Mouse (Mus musculus) neural tube, embryonic 15.5 days (tissue): Measurements from ENCODE around the gene Camk2d. TPM values are rescaled to one million over a fixed set of nuclear protein-coding genes. Genes with fewer than 3 reads are reported as not detected.

Experiments
- ATAC-seq: fragments of 200-750 bp; cut with Nextera tagmentation; 2 replicates; pipeline ENCODE4 v1.8.0; 2017; ENCODE audit warnings: mild to moderate bottlenecking, moderate TSS enrichment, moderate library complexity; ENCODE audit not compliant: low FRiP score
- H3K27ac ChIP-seq: fragments of 300-500 bp; sonication (generic); replicated peaks from 2 replicates; pipeline ENCODE4 v1.5.1; 2015; ENCODE audit warnings: mild to moderate bottlenecking, inconsistent platforms
- H3K27me3 ChIP-seq: fragments of 300-500 bp; sonication (generic); replicated peaks from 2 replicates; pipeline ENCODE4 v1.6.1; 2015; ENCODE audit warnings: inconsistent platforms
- H3K36me3 ChIP-seq: fragments of 300-500 bp; sonication (generic); 2 replicates; pipeline ENCODE4 v1.6.1; 2015; ENCODE audit warnings: inconsistent platforms
- H3K4me1 ChIP-seq: fragments of 300-500 bp; sonication (generic); 2 replicates; pipeline ENCODE4 v1.6.1; 2015; ENCODE audit warnings: inconsistent platforms
- H3K4me2 ChIP-seq: fragments of 300-500 bp; sonication (generic); 2 replicates; pipeline ENCODE4 v1.6.1; 2015; ENCODE audit warnings: inconsistent platforms, mild to moderate bottlenecking, moderate library complexity
- H3K4me3 ChIP-seq: fragments of 300-500 bp; sonication (generic); replicated peaks from 2 replicates; pipeline ENCODE4 v1.5.1; 2015; ENCODE audit warnings: mild to moderate bottlenecking, inconsistent platforms
- H3K9ac ChIP-seq: fragments of 300-500 bp; sonication (generic); replicated peaks from 2 replicates; pipeline ENCODE4 v1.6.1; 2015; ENCODE audit warnings: mild to moderate bottlenecking, inconsistent platforms
- H3K9me3 ChIP-seq: fragments of 300-500 bp; sonication (generic); replicated peaks from 2 replicates; pipeline ENCODE4 v1.6.1; 2016; ENCODE audit warnings: inconsistent platforms
- WGBS: fragments of 180-500 bp; shearing (Covaris S2); methylation state at CpG from one replicate; pipeline ENCODE4 v1.1.7; 2015; ENCODE audit warnings: mixed read lengths; 5-methylcytosine and 5-hydroxymethylcytosine counted together
- polyA plus RNA-seq: library from polyadenylated mRNA; unstranded; fragments of >200 nt; fragmentation: Nextera tagmentation; extraction: Ambion mirVana; gene quantifications from 2 replicates; pipeline ENCODE4 v1.2.1, GENCODE M21; 2015

Gene Camk2d
- 119 and 134 TPM in 2 replicates for polyA plus RNA-seq

- peak within 1 kb of the TSS; percentile 72 for H3K4me3 ChIP-seq
- H3K27ac ChIP-seq: peak within 1 kb of the TSS; percentile 99
- peak; percentile 92 for ATAC-seq
- H3K27me3 ChIP-seq: no peaks in the 10 kb centered on the region
- no peaks in the 10 kb centered on the region for H3K9me3 ChIP-seq
- peak within 1 kb of the TSS; percentile 81 for H3K9ac ChIP-seq
- H3K4me2 ChIP-seq: peak within 1 kb of the TSS; percentile 85
- under 1% methylated on average over 16 of the region's 16 CpGs for WGBS
- peaks cover 19% of the 10 kb centered on the region for H3K4me1 ChIP-seq
- no peaks in the 10 kb centered on the region for H3K36me3 ChIP-seq
These were observed at the start of gene Camk2d for GRCm38 (mm10) chr3:126596086-126596485. Gene Camk2d (plus strand): TSS chr3:126596302.

- H3K27ac ChIP-seq: no peak overlapping the region
- no peak overlapping the region for H3K4me3 ChIP-seq
- H3K9ac ChIP-seq: no peak overlapping the region
- H3K4me1 ChIP-seq: no peaks in the 10 kb centered on the region
- H3K27me3 ChIP-seq: no peaks in the 10 kb centered on the region
- no peak for ATAC-seq
- no peak overlapping the region for H3K4me2 ChIP-seq
- H3K36me3 ChIP-seq: no peaks in the 10 kb centered on the region
- H3K9me3 ChIP-seq: no peaks in the 10 kb centered on the region
These were observed 48.2 kb upstream of the Camk2d start for GRCm38 (mm10) chr3:126547941-126548340.

DNA sequence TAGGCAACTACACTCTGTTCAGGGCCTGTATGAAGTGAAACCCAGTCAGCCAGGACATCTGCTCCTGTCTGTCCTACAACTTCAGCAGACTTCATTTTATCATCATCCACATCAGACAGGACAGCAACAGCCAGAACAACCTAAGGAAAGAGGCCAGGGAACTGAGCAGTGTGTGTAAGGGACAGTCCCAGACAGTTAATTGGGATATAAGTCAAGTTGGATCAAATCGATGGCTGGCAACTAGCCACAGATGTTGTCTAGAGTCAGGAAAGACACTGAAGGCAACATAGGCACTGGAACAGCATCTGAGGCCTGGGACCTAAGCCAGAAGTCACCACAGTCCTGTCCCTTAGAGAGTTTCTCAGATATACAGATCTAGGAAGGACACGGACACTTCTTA, 32.5 kb upstream of the Camk2d start:
- no peaks in the 10 kb centered on the region for H3K36me3 ChIP-seq
- no peaks in the 10 kb centered on the region for H3K4me1 ChIP-seq
- H3K9ac ChIP-seq: no peak overlapping the region
- no peak overlapping the region for H3K4me3 ChIP-seq
- H3K27ac ChIP-seq: no peak overlapping the region
- no peaks in the 10 kb centered on the region for H3K27me3 ChIP-seq
- ATAC-seq: no peak
- H3K9me3 ChIP-seq: no peaks in the 10 kb centered on the region
- WGBS: 64% methylated on average over 2 of the region's 2 CpGs
- H3K4me2 ChIP-seq: no peak overlapping the region

- WGBS: 95% methylated on average over 1 of the region's 1 CpGs
- Histone ChIP-seq H3K9me3 (no peaks in the 10 kb centered on the region), H3K9ac (no peak overlapping the region), H3K27ac (no peak overlapping the region), H3K27me3 (no peaks in the 10 kb centered on the region), H3K36me3 (no peaks in the 10 kb centered on the region), H3K4me2 (no peak overlapping the region), H3K4me3 (no peak overlapping the region), H3K4me1 (no peaks in the 10 kb centered on the region)
- ATAC-seq: no peak
These were observed 25.5 kb upstream of the Camk2d start for GRCm38 (mm10) chr3:126570628-126571027.

- Histone ChIP-seq H3K9ac (no peak overlapping the region), H3K36me3 (no peaks in the 10 kb centered on the region), H3K27me3 (no peaks in the 10 kb centered on the region), H3K4me3 (no peak overlapping the region), H3K27ac (no peak overlapping the region), H3K9me3 (no peaks in the 10 kb centered on the region), H3K4me2 (no peak overlapping the region), H3K4me1 (no peaks in the 10 kb centered on the region)
- WGBS: 85% methylated on average over 5 of the region's 5 CpGs
- no peak for ATAC-seq
These were observed 23.2 kb upstream of the Camk2d start for GRCm38 (mm10) chr3:126572915-126573314.

- H3K4me1 ChIP-seq: no peaks in the 10 kb centered on the region
- no peaks in the 10 kb centered on the region for H3K9me3 ChIP-seq
- no peak overlapping the region for H3K4me2 ChIP-seq
- H3K27ac ChIP-seq: no peak overlapping the region
- H3K27me3 ChIP-seq: no peaks in the 10 kb centered on the region
- WGBS: 62% methylated on average over 2 of the region's 2 CpGs
- H3K36me3 ChIP-seq: no peaks in the 10 kb centered on the region
- H3K4me3 ChIP-seq: no peak overlapping the region
- no peak overlapping the region for H3K9ac ChIP-seq
- ATAC-seq: no peak
These were observed 20.2 kb upstream of the Camk2d start for GRCm38 (mm10) chr3:126575927-126576326.

DNA sequence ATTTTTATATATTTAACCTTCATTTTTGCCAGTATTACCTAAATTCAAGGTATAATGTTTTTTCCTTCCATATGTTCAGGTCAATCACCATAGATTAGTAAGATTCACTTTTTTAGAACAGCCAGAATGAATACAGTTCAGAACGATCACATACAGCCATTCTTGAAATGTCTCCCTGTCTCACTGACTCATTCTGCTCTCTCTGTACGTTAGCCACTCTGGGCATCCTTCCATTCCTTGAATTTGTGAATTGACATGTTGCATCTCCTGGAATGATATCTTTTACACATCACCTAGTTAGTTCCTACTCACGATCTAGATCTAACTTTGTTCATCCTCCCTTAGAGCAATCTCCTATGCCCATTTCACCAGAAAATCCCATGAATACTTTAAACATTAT, 10.0 kb upstream of the Camk2d start:
- H3K9ac ChIP-seq: no peak overlapping the region
- ATAC-seq: no peak
- no peak overlapping the region for H3K27ac ChIP-seq
- H3K4me2 ChIP-seq: no peak overlapping the region
- H3K4me3 ChIP-seq: no peak overlapping the region
- 91% methylated on average over 3 of the region's 3 CpGs for WGBS
- no peaks in the 10 kb centered on the region for H3K4me1 ChIP-seq
- H3K9me3 ChIP-seq: no peaks in the 10 kb centered on the region
- no peaks in the 10 kb centered on the region for H3K36me3 ChIP-seq
- H3K27me3 ChIP-seq: no peaks in the 10 kb centered on the region

DNA sequence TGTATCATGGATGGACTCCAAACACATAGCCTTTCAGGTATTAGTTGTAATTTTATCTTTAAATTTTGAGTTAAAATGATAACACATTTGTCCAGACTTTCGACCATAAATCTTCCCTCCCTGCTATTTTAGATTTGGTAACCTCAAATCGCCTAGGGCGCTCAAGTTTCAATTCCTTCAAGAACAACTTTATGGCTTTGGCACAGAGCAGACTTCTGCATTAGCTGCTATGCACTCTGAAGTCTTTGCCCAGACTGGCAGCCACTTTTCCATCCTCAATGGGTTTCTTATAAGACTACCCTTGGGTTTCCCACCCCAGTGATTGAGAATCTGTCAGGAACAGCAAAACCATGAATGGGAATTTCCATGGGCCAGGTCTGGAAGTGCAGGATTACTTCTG, 8.6 kb upstream of the Camk2d start:
- no peak overlapping the region for H3K9ac ChIP-seq
- H3K4me2 ChIP-seq: no peak overlapping the region
- WGBS: 80% methylated on average over 3 of the region's 3 CpGs
- no peaks in the 10 kb centered on the region for H3K36me3 ChIP-seq
- no peak for ATAC-seq
- no peak overlapping the region for H3K4me3 ChIP-seq
- H3K4me1 ChIP-seq: no peaks in the 10 kb centered on the region
- H3K27ac ChIP-seq: no peak overlapping the region
- H3K27me3 ChIP-seq: no peaks in the 10 kb centered on the region
- no peaks in the 10 kb centered on the region for H3K9me3 ChIP-seq

DNA sequence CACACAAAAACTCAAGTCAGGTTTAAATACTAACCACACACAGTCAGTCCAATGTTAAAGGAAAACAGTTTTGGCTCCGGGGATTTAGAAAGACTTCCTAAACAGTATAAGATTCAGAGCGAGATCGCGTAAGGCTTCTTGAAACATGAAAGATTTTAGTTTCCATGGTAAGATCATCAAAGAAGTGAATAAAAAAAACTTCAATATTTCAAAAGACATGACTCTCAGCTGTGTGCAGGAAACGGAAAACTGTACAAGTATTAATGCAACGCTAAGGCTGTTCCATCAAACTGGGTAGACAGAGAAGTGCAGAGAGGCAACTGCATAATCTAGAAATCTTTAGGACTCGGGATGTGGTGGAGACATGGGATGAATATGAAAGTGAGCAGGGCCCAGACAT, 6.5 kb upstream of the Camk2d start:
- Histone ChIP-seq H3K9ac (no peak overlapping the region), H3K36me3 (no peaks in the 10 kb centered on the region), H3K27ac (no peak overlapping the region), H3K4me1 (no peaks in the 10 kb centered on the region), H3K27me3 (no peaks in the 10 kb centered on the region), H3K9me3 (no peaks in the 10 kb centered on the region), H3K4me3 (no peak overlapping the region), H3K4me2 (no peak overlapping the region)
- no peak for ATAC-seq
- whole genome bisulfite sequencing: 95% methylated on average over 7 of the region's 7 CpGs

DNA sequence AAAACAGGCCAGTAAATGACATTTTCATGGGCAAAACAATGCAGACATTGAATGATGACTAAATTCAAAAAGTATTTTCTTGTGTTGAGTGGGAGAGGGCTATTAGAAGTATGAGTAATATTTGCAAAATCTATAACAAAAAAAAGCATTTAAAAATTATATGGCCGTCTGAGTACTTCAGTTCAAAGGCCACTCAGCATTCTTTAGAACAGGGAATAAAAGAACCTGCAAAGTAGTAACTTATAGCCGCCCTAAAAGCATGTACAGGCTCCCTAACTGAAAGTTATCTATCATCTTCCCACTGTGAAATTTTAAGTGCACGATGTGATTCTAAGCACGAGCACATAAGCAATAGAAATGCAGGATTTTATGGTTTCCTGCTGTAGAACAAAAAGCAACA, 646 bp upstream of the Camk2d start:
- Histone ChIP-seq H3K4me2 (peak overlapping the region; percentile 85), H3K9ac (0 out of 2 replicates have a peak overlapping the region, but pooled peaks have one; percentile 21), H3K27ac (peak overlapping the region; percentile 99), H3K36me3 (no peaks in the 10 kb centered on the region), H3K4me1 (peaks cover 14% of the 10 kb centered on the region), H3K4me3 (peak overlapping the region; percentile 72; the same call in 1 of the 2 replicates), H3K9me3 (no peaks in the 10 kb centered on the region), H3K27me3 (no peaks in the 10 kb centered on the region)
- ATAC-seq: no peak
- WGBS: 48% methylated on average over 4 of the region's 4 CpGs

GRCm38 (mm10) chr3:126596491-126597160, 524 bp downstream of the Camk2d start:
- H3K27me3 ChIP-seq: no peaks in the 10 kb centered on the region
- WGBS: under 1% methylated on average over 59 of the region's 69 CpGs
- ATAC-seq: peak; percentile 92
- H3K4me3 ChIP-seq: peak overlapping the region; percentile 72
- H3K9me3 ChIP-seq: no peaks in the 10 kb centered on the region
- peaks cover 19% of the 10 kb centered on the region for H3K4me1 ChIP-seq
- peak overlapping the region; percentile 99 for H3K27ac ChIP-seq
- peak overlapping the region; percentile 81 for H3K9ac ChIP-seq
- H3K36me3 ChIP-seq: no peaks in the 10 kb centered on the region
- peak overlapping the region; percentile 85 for H3K4me2 ChIP-seq

DNA sequence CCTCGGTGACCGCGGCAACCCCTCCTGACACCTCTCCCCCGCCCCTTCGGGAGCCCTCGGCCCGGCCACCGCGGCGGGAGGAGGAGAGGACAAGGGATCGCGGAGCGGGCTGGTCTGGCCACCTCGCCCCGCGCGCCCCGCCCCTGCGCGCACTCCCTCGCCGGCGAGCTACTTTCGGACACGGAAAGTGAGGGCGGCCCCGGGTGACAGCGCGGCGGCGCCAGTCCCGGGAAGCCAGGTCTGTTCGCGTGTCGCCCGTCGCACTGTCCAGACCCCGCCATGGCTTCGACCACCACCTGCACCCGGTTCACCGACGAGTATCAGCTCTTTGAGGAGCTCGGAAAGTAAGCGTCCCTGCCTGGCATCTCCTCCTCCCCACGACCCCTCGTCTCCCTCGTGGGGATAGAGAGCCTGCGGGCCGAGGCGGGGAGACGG, 1.1 kb downstream of the Camk2d start:
- H3K9me3 ChIP-seq: no peaks in the 10 kb centered on the region
- H3K4me2 ChIP-seq: peak overlapping the region; percentile 85
- peak overlapping the region; percentile 99 for H3K27ac ChIP-seq
- peaks cover 19% of the 10 kb centered on the region for H3K4me1 ChIP-seq
- H3K27me3 ChIP-seq: no peaks in the 10 kb centered on the region
- ATAC-seq: peak; percentile 54
- no peaks in the 10 kb centered on the region for H3K36me3 ChIP-seq
- under 1% methylated on average over 42 of the region's 51 CpGs for WGBS
- H3K4me3 ChIP-seq: peak overlapping the region; percentile 72
- peak overlapping the region; percentile 81 for H3K9ac ChIP-seq
